Mouse (Mus musculus) hindlimb bud, embryonic 11.5 days (tissue): ENCODE data around the gene Gria3.

Experiments used
- DNase-seq: peaks from one replicate; pipeline ENCODE4 v3.0.0-alpha.2; 2012; ENCODE audit warnings: low read depth, low spot score; ENCODE audit errors: extremely low spot score

Gria3 gene

DNA sequence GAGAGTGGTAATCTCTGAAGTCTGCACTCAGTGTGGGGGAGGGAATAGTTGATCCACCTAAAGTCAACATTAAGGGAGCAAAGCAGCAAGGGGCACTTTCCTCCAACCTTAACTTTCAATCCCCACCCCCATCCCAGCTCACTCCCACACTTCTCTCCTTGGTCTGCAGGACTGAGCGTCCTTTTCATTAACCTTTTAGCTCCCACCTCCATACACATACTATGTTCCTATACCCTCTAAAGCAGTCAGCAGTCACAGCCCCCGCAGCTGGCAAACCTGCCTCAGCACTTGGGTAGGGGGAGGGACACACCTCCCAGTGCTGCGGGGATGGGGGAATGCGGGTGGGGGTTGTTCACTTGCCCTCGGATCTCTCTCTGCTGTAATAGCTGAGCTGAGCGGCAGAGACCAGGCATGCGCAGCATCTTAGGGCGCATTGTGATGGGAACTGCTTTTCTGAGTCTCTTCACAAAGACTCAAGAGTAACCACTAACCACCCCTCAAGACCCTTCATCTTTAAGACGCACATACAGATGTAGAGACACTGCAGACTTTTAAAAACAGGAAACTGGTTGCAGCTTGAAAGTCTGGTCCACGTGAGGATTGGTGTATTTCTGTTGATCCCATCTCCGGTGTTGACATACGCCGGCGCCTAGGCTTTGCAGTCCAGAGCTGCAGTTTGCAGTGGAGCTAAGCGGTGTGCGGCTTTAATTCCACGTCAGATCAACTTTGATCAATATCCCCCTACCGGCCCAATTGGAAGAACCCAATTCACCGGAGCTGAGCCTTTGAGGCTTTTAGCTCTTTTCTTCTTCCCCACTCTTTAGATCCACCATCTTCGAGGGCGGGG, at the start of gene Gria3:
Gene Gria3, plus strand, starts transcription at position 797 of the 847 bp plus-strand sequence.
- DNase-seq = no peak

GRCm38 (mm10) chrX:41387086-41387485, 13.6 kb upstream of the Gria3 start:
- DNase-seq = no peak

- no peak for DNase-seq
These were observed 11.6 kb upstream of the Gria3 start for GRCm38 (mm10) chrX:41389079-41389478.

GRCm38 (mm10) chrX:41398482-41398881, 2.2 kb upstream of the Gria3 start:
- no peak for DNase-seq

DNA sequence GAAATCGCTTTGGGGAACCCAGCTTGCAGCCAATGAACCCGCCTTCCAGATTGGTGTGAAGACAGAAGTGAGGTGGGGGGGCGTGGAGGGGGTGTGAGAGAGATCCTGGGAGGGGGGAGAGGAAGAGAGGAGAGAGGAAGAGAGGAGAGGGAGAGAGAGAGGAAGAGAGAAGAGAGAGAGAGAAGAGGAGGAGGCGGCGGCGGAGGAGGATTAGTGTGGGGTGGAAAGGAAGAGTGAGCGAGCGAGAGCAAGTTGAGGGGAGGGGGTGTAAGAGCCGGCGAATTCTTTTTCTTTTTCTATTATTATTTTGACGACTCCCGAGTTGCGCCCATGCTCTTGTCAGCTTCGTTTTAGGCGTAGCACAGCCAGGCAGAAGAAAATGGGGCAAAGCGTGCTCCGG, 532 bp downstream of the Gria3 start:
- DNase-seq = no peak

- DNase-seq = no peak
These were observed 1.1 kb downstream of the Gria3 start for GRCm38 (mm10) chrX:41401590-41402240.

GRCm38 (mm10) chrX:41402656-41403055, 2.0 kb downstream of the Gria3 start:
- no peak for DNase-seq

GRCm38 (mm10) chrX:41406288-41406687, 5.6 kb downstream of the Gria3 start:
- DNase-seq = no peak

GRCm38 (mm10) chrX:41409791-41410190, 9.1 kb downstream of the Gria3 start:
- no peak for DNase-seq

GRCm38 (mm10) chrX:41425651-41426050, 25.0 kb downstream of the Gria3 start:
- DNase-seq = no peak

DNA sequence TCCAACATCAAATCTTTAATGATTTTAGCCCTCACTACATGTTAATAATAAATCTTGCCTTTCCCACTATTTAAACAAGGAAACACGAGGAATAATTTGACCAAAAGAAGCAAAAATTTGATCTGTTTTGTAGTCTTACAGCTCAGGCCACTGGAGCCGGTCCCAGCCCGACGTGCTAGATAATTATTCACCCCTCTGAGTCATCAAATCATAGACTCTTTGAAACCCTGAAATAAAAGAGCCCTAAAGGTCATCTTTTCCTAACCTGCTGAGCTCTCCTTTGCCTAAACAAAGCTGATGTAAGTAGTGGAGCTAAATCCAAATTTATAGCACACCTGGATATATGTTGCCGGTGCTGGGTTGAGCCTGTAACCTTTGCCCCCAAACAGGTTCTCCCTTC, 27.4 kb downstream of the Gria3 start:
- DNase-seq = no peak

DNA sequence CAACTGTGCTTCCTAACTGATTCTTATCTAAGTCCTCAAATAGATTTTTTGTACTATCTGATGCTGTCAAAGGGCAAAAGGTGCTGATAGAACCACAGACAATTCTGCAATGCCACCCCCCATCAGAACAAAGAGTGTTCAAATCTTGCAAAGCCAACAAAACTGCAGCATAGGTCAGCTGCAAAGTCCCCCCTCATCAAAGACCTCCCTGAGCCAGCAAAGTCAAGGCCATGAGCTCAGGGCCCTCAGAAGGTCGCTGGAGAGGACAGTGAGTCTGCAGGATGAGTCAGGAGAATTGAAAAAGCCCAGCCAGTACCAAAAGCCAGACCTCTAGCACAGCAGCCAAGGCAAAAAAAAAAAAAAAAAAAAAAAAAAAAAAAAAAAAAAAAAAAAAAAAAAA, 34.9 kb downstream of the Gria3 start:
- DNase-seq = no peak

DNA sequence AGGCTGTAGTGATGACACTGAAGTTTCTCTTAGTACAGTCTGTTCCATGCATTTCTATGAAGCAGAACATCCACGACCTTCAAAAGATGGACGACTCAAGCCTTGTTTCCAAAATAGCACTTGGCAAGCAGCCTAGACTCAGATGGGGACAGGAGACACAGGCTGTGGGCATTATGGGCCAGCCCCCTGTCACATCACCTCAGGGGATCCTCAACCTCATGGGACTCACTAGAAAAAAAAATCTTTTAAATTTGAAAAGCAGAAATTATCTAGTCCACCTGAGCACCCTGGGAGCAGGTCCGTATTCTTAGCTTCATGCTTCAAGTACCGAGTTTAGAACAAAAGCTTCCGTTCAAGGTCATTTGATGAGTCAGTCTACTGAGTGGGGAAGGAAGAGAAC, 38.2 kb downstream of the Gria3 start:
- no peak for DNase-seq

- DNase-seq = no peak
These were observed 48.2 kb downstream of the Gria3 start for GRCm38 (mm10) chrX:41448876-41449275.

DNA sequence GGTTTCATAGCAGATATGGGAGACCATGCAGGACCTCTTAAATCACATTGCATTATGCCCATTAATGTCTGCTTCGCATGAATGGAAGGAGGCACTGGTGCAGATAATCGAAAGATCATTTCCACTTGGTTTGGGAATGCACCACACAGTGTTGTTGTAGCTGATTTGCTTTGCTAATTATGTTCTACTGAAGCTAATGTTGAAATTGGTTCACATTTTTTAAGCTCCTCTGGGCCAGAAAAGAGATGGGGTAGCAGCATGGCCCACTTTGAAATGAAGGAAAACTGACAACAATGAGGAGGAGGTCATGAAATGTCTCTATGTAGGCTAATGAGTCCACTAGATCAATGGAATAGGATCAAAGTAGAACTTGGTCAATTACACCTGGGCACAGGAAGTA, 76.8 kb downstream of the Gria3 start:
- DNase-seq = no peak

- DNase-seq = no peak
These were observed 95.9 kb downstream of the Gria3 start for GRCm38 (mm10) chrX:41496528-41496927.

DNA sequence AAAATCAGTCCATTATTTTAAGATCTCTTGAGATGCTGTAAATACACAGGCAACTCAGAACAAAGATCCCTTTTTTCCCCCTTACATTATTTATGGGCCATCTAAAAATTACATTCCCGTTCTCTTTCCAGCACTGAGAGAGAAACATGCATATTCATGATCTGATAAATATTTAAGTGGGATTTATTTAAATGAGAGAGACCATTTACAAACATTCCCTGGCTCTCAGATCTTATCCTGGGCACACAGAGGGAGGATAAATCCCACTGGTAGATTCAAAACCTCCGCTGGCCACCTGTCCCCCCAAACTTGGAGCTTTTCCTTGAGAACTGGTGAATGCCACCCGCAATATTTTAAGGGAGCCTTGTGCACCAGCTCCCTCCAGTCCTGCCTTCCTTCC, 104.7 kb downstream of the Gria3 start:
- DNase-seq = no peak

GRCm38 (mm10) chrX:41507959-41508358, 107.3 kb downstream of the Gria3 start:
- no peak for DNase-seq

GRCm38 (mm10) chrX:41514982-41515381, 114.3 kb downstream of the Gria3 start:
- DNase-seq = no peak

DNA sequence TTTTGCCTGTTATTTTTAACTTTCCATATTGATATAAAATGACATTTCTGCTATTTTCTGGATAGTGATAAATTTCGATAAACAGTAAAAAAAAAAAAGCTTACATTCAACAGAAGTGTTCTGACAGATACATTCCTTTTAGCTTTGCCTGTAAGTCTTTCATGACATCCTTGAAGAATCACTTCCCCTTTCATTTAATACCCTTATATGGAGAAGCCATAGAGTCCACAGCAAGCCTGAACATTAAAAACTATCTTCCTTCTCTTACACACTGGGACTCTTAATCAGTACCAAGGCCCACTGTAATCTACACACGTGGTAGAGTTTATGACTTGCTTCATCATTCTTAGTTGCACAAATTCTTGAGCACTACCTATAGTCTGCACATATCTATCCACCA, 131.9 kb downstream of the Gria3 start:
- DNase-seq = no peak

DNA sequence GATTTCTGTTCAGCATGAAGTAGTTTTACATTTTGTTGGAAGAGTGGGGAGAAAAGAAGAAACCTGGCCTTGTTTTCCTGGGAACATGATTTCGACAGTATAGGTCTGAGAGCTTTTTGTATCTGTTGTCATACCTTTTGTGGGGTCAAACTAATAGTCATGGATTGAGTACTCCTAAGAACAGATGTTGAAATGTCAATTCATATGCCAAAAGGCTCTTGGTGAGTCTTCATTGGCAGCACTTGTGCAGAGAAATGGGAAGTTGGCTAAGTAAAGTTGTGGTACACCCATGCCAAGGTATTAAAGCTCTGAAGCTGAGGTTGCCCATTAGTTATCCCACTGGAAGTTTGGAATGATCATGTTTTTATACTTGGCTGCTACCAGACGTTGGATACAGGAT, 135.2 kb downstream of the Gria3 start:
- DNase-seq = no peak

- no peak for DNase-seq
These were observed 161.8 kb downstream of the Gria3 start for GRCm38 (mm10) chrX:41562296-41563060.
